In genomic region chr13:51095196-51095715, GRCm38 (mm10) we compare ENCODE assay signal across 28 mouse cellular contexts. TPM values are rescaled to one million over a fixed set of nuclear protein-coding genes. Genes with fewer than 3 reads are reported as not detected.
DNase-seq lines count a peak whose midpoint lies in the region; ATAC-seq and TF ChIP-seq lines count a peak whose summit lies in the region.
"Had no signal": no experiment of that assay in that cellular context is flagged by ENCODE, and none has a peak within 500 bp of the region (broad histone marks: within the 10 kb centered on the region; RNA-seq: fewer than 3 reads in every experiment).

No protein-coding gene starts in this region.

- peak overlapping the region; percentile 31; the same call in 1 of the 2 replicates for H3K27ac ChIP-seq in lung, embryonic 15.5 days
- H3K27ac ChIP-seq in intestine, postnatal 0 days (ENCODE audit: low read depth, low read length) = no peak overlapping the region
- H3K27ac ChIP-seq in stomach, postnatal 0 days (replicated peaks) = no peak overlapping the region
- H3K27ac ChIP-seq: embryonic facial prominence, embryonic 12.5 days; embryonic facial prominence, embryonic 15.5 days; forebrain, embryonic 15.5 days; heart, adult 2 months; heart, embryonic 15.5 days; hindbrain, embryonic 10.5 days; hindbrain, embryonic 13.5 days had no signal

- H3K27me3 ChIP-seq in lung, embryonic 15.5 days = no peaks in the 10 kb centered on the region
- no peaks in the 10 kb centered on the region for H3K27me3 ChIP-seq in intestine, postnatal 0 days (replicated peaks; ENCODE audit: control insufficient read depth, insufficient read depth, low read length)
- no peaks in the 10 kb centered on the region for H3K27me3 ChIP-seq in stomach, postnatal 0 days (ENCODE audit: control insufficient read depth, insufficient read depth, low read length)
- H3K27me3 ChIP-seq: embryonic facial prominence, embryonic 12.5 days; embryonic facial prominence, embryonic 15.5 days; forebrain, embryonic 15.5 days; heart, embryonic 15.5 days; hindbrain, embryonic 13.5 days had no signal

- ATAC-seq in lung, embryonic 15.5 days (ENCODE audit: borderline replicate concordance, extremely low read depth, low FRiP score, low TSS enrichment) = no peak
- no peak for ATAC-seq in intestine, postnatal 0 days
- ATAC-seq in stomach, postnatal 0 days (ENCODE audit: low FRiP score, low TSS enrichment) = 0 out of 2 replicates have a peak, but pooled peaks have one; percentile 4
- ATAC-seq: forebrain, embryonic 15.5 days; hindbrain, embryonic 16.5 days had no signal

- no peak overlapping the region for H3K4me2 ChIP-seq in lung, embryonic 15.5 days
- H3K4me2 ChIP-seq in intestine, postnatal 0 days (replicated peaks; ENCODE audit: low read depth) = 0 out of 2 replicates have a peak overlapping the region, but pooled peaks have one; percentile 13
- H3K4me2 ChIP-seq in stomach, postnatal 0 days (replicated peaks; ENCODE audit: low read depth) = no peak overlapping the region
- H3K4me2 ChIP-seq: embryonic facial prominence, embryonic 12.5 days; embryonic facial prominence, embryonic 15.5 days; forebrain, embryonic 15.5 days; heart, embryonic 11.5 days; heart, embryonic 15.5 days; hindbrain, embryonic 13.5 days had no signal

- no peak overlapping the region for H3K4me3 ChIP-seq in lung, embryonic 15.5 days
- no peak overlapping the region for H3K4me3 ChIP-seq in intestine, postnatal 0 days (ENCODE audit: low read depth, low read length)
- H3K4me3 ChIP-seq in stomach, postnatal 0 days (ENCODE audit: low read depth, low read length) = no peak overlapping the region
- H3K4me3 ChIP-seq: embryonic facial prominence, embryonic 12.5 days; embryonic facial prominence, embryonic 15.5 days; forebrain, embryonic 15.5 days; heart, adult 2 months; heart, embryonic 15.5 days; hindbrain, embryonic 10.5 days; hindbrain, embryonic 13.5 days had no signal

- no peak overlapping the region for H3K9ac ChIP-seq in lung, embryonic 15.5 days
- H3K9ac ChIP-seq in intestine, postnatal 0 days (ENCODE audit: low read depth, low read length) = no peak overlapping the region
- no peak overlapping the region for H3K9ac ChIP-seq in stomach, postnatal 0 days (ENCODE audit: low read length)
- H3K9ac ChIP-seq: embryonic facial prominence, embryonic 12.5 days; embryonic facial prominence, embryonic 15.5 days; forebrain, embryonic 15.5 days; heart, embryonic 15.5 days; hindbrain, embryonic 13.5 days had no signal

- TF ChIP-seq EP300 in stomach, postnatal 0 days (optimal IDR thresholded peaks at IDR 0.05) = no peak

- H3K9me3 ChIP-seq in lung, embryonic 15.5 days = no peaks in the 10 kb centered on the region
- H3K9me3 ChIP-seq in intestine, postnatal 0 days (ENCODE audit: control insufficient read depth) = no peaks in the 10 kb centered on the region
- no peaks in the 10 kb centered on the region for H3K9me3 ChIP-seq in stomach, postnatal 0 days (ENCODE audit: control insufficient read depth, low read length)
- H3K9me3 ChIP-seq: embryonic facial prominence, embryonic 12.5 days; embryonic facial prominence, embryonic 15.5 days; forebrain, embryonic 15.5 days; heart, embryonic 15.5 days; hindbrain, embryonic 10.5 days; hindbrain, embryonic 13.5 days had no signal

- 69% methylated on average over 7 of the region's 7 CpGs for WGBS in lung, embryonic 15.5 days
- 40% methylated on average over 7 of the region's 7 CpGs for WGBS in intestine, postnatal 0 days
- 66% methylated on average over 7 of the region's 7 CpGs for WGBS in stomach, postnatal 0 days

- DNase-seq in lung, adult 18-20 months = no peak
- peak; percentile 83 for DNase-seq in ZHBTc4 (ENCODE audit: low read depth, low spot score)
- DNase-seq in stomach, postnatal 0 days (ENCODE audit: low spot score) = no peak
- DNase-seq in neural tube, embryonic 10.5 days (ENCODE audit: extremely low spot score, low spot score) = no peak
- no peak for DNase-seq in heart, adult 9 months (ENCODE audit: low spot score in 2 of 2)
- DNase-seq in layer of hippocampus, adult 11-12 months (ENCODE audit: low spot score) = no peak
- DNase-seq: adrenal gland, adult 2 months; adrenal gland, postnatal 14 days; B cell, adult 2 months; cerebellum, adult 11 months; cerebellum, adult 2 months; cerebellum, adult 9-11 months; cerebellum, postnatal 25 days; gastrocnemius, postnatal 10 days; gastrocnemius, postnatal 36 days; heart, adult 2 months; heart, postnatal 10 days; heart, postnatal 36 days had no signal

- H3K4me1 ChIP-seq in lung, embryonic 15.5 days = peaks cover 15% of the 10 kb centered on the region; the same call in 1 of the 2 replicates
- no peaks in the 10 kb centered on the region for H3K4me1 ChIP-seq in intestine, postnatal 0 days (replicated peaks; ENCODE audit: control insufficient read depth, insufficient read depth, low read length)
- H3K4me1 ChIP-seq in stomach, postnatal 0 days (replicated peaks; ENCODE audit: control insufficient read depth, insufficient read depth) = no peaks in the 10 kb centered on the region

- no peaks in the 10 kb centered on the region for H3K36me3 ChIP-seq in lung, embryonic 15.5 days
- H3K36me3 ChIP-seq in intestine, postnatal 0 days (ENCODE audit: control insufficient read depth, insufficient read depth) = no peaks in the 10 kb centered on the region
- no peaks in the 10 kb centered on the region for H3K36me3 ChIP-seq in stomach, postnatal 0 days (ENCODE audit: control insufficient read depth, insufficient read depth, low read length)
- H3K36me3 ChIP-seq: embryonic facial prominence, embryonic 12.5 days; embryonic facial prominence, embryonic 15.5 days; forebrain, embryonic 15.5 days; heart, embryonic 15.5 days; hindbrain, embryonic 10.5 days; hindbrain, embryonic 13.5 days had no signal

- no peak for TF ChIP-seq CTCF in intestine, postnatal 0 days (IDR thresholded peaks at IDR 0.05; ENCODE audit: low read depth)
- TF ChIP-seq CTCF in stomach, postnatal 0 days (IDR thresholded peaks at IDR 0.05; ENCODE audit: low read depth) = no peak

RNA-seq across cellular contexts. Expression of gene Spin1, which starts 5.4 kb away (rescaled TPM):
- 85.7 and 87.5 TPM in 2 replicates for polyA plus RNA-seq in lung, embryonic 15.5 days (2015; fragmentation: Nextera tagmentation; extraction: Ambion mirVana)
- polyA plus RNA-seq in intestine, postnatal 0 days (2015; fragmentation: Nextera tagmentation; extraction: Ambion mirVana) = 32.7 and 35.0 TPM in 2 replicates
- polyA plus RNA-seq in stomach, postnatal 0 days (2015; fragmentation: Nextera tagmentation; extraction: Ambion mirVana) = 27.9 and 29.2 TPM in 2 replicates
